Mouse (Mus musculus) lung, postnatal 0 days (tissue): ENCODE measurements around the gene Ctnna3.

Experiments
- CTCF ChIP-seq: IDR thresholded peaks from 2 replicates; pipeline ENCODE4 v1.5.1; 2016; ENCODE audit warnings: antibody characterized with exemption, mild to moderate bottlenecking
- EP300 ChIP-seq: IDR thresholded peaks from 2 replicates; pipeline ENCODE4 v1.6.1; 2016; ENCODE audit warnings: antibody characterized with exemption, mild to moderate bottlenecking, control low read depth

GRCm38 (mm10) chr10:64377751-64378150 is 947.9 kb downstream of the Ctnna3 start:
- no peak for TF ChIP-seq CTCF
- no peak for TF ChIP-seq EP300
